Mouse (Mus musculus) lung, adult 2 months (tissue): ENCODE measurements at regions not wholly inside any gene's neighbourhood (a gene's known extent, or its start where the extent isn't known, plus 50 kb on each side); places are given as distances from the start of the nearest gene placed in this dataset.

Source experiments
- DNase-seq: peaks from one replicate; pipeline ENCODE4 v3.0.0; 2022
- H3K4me1 ChIP-seq: fragments of 200-500 bp; 2 replicates; pipeline ENCODE4 v1.6.1; 2011; ENCODE audit warnings: low read length; ENCODE audit not compliant: control insufficient read depth, insufficient read depth
- H3K4me3 ChIP-seq: fragments of 200-500 bp; replicated peaks from 2 replicates; pipeline ENCODE3; 2011; ENCODE audit warnings: low read depth, mild to moderate bottlenecking, control low read depth, low read length; ENCODE audit errors: extremely low read depth
- CTCF ChIP-seq: fragments of 200-500 bp; IDR thresholded peaks from 2 replicates; pipeline ENCODE4 v1.5.1; 2011; ENCODE audit warnings: mild to moderate bottlenecking, low read length, control low read depth; ENCODE audit not compliant: insufficient read depth
- POLR2A ChIP-seq: fragments of 200-500 bp; IDR thresholded peaks from 2 replicates; pipeline ENCODE4 v1.6.1; 2011; ENCODE audit warnings: low read depth, mild to moderate bottlenecking, control low read depth, low read length, borderline replicate concordance; ENCODE audit errors: extremely low read depth
- WGBS: fragments of 180-500 bp; shearing (Covaris S2); methylation state at CpG from one replicate; pipeline ENCODE4 v1.1.7; 2018; 5-methylcytosine and 5-hydroxymethylcytosine counted together

- DNase-seq: no peak
- TF ChIP-seq CTCF (no peak), POLR2A (no peak)
- 73% methylated on average over 6 of the region's 6 CpGs for WGBS
These were observed 588.9 kb upstream of the Pitx2 start for GRCm38 (mm10) chr3:128610731-128611130.

GRCm38 (mm10) chr3:128608694-128609093 lies 591.0 kb upstream of the Pitx2 start:
- Histone ChIP-seq H3K4me1 (no peaks in the 10 kb centered on the region), H3K4me3 (no peak overlapping the region)
- DNase-seq: no peak
- WGBS: 60% methylated on average over 3 of the region's 3 CpGs
- TF ChIP-seq CTCF (no peak), POLR2A (no peak)

More at GRCm38 (mm10) chr3:128610731-128611130, 588.9 kb upstream of the Pitx2 start:
- H3K4me3 ChIP-seq: no peak overlapping the region
- no peaks in the 10 kb centered on the region for H3K4me1 ChIP-seq

GRCm38 (mm10) chr3:128575339-128576129 lies 624.1 kb upstream of the Pitx2 start:
- 51% methylated on average over 2 of the region's 2 CpGs for WGBS
- no peaks in the 10 kb centered on the region for H3K4me1 ChIP-seq
- no peak for DNase-seq
- no peak for TF ChIP-seq POLR2A
- TF ChIP-seq CTCF: no peak
- no peak overlapping the region for H3K4me3 ChIP-seq

- Histone ChIP-seq H3K4me3 (no peak overlapping the region), H3K4me1 (no peaks in the 10 kb centered on the region)
- DNase-seq: no peak
- 75% methylated on average over 3 of the region's 3 CpGs for WGBS
- TF ChIP-seq POLR2A (no peak), CTCF (no peak)
These were observed 629.1 kb upstream of the Pitx2 start for GRCm38 (mm10) chr3:128570551-128570950.

GRCm38 (mm10) chr3:128565386-128565785 lies 634.3 kb upstream of the Pitx2 start:
- DNase-seq: no peak
- 56% methylated on average over 8 of the region's 8 CpGs for WGBS
- H3K4me3 ChIP-seq: no peak overlapping the region
- no peaks in the 10 kb centered on the region for H3K4me1 ChIP-seq
- TF ChIP-seq CTCF (no peak), POLR2A (no peak)

GRCm38 (mm10) chr3:128546416-128547327 lies 650.5 kb upstream of the Fam241a start:
- Histone ChIP-seq H3K4me1 (no peaks in the 10 kb centered on the region), H3K4me3 (no peak overlapping the region)
- TF ChIP-seq CTCF (no peak), POLR2A (no peak)
- no peak for DNase-seq
- WGBS: 57% methylated on average over 9 of the region's 9 CpGs

GRCm38 (mm10) chr3:128525427-128525826 lies 629.3 kb upstream of the Fam241a start:
- 92% methylated on average over 4 of the region's 4 CpGs for WGBS
- TF ChIP-seq CTCF (no peak), POLR2A (no peak)
- no peak for DNase-seq
- Histone ChIP-seq H3K4me3 (no peak overlapping the region), H3K4me1 (no peaks in the 10 kb centered on the region)

- TF ChIP-seq POLR2A (no peak), CTCF (no peak)
- no peak for DNase-seq
- no peaks in the 10 kb centered on the region for H3K4me1 ChIP-seq
- WGBS: 57% methylated on average over 7 of the region's 7 CpGs
- H3K4me3 ChIP-seq: no peak overlapping the region
These were observed 624.6 kb upstream of the Fam241a start for GRCm38 (mm10) chr3:128520671-128521103.

- 54% methylated on average over 6 of the region's 6 CpGs for WGBS
- H3K4me3 ChIP-seq: no peak overlapping the region
These were observed 623.8 kb upstream of the Fam241a start for GRCm38 (mm10) chr3:128519913-128520316.

More at GRCm38 (mm10) chr3:128519913-128520316, 623.8 kb upstream of the Fam241a start:
- DNase-seq: no peak
- H3K4me1 ChIP-seq: no peaks in the 10 kb centered on the region
- TF ChIP-seq CTCF (no peak), POLR2A (no peak)
